Mouse (Mus musculus): ENCODE data around the gene Usp31. TPM values are rescaled to one million over a fixed set of nuclear protein-coding genes. Genes with fewer than 3 reads are reported as not detected.
A peak's percentile ranks its signal among the peaks of the same experiment; 100 is the strongest.

Gene Usp31
- polyA plus RNA-seq (2016; fragmentation: Nextera tagmentation; extraction: Ambion mirVana) = 2.4 and 2.5 TPM in 2 replicates

- Histone ChIP-seq H3K27me3 (ENCODE audit: low read depth, poor library complexity, severe bottlenecking) (0 out of 2 replicates have a peak, but pooled peaks cover 3% of the 10 kb centered on the region), H3K4me1 (peaks cover 39% of the 10 kb centered on the region), H3K27ac (replicated peaks) (peak within 1 kb of the TSS; percentile 93), H3K9me3 (replicated peaks) (no peaks in the 10 kb centered on the region), H3K4me3 (peak within 1 kb of the TSS; percentile 92), H3K36me3 (peaks cover 10% of the 10 kb centered on the region; the same call in 1 of the 2 replicates)
- peak; percentile 94 for DNase-seq (ENCODE audit: low spot score)
- WGBS = under 1% methylated on average over 72 of the region's 82 CpGs
These were observed at the start of gene Usp31 for GRCm38 (mm10) chr7:121707073-121707667. Gene Usp31 (minus strand): TSS chr7:121707253.

GRCm38 (mm10) chr7:121754748-121755147, 47.7 kb upstream of the Usp31 start:
- Histone ChIP-seq H3K9me3 (replicated peaks) (no peaks in the 10 kb centered on the region), H3K27ac (replicated peaks) (no peak overlapping the region), H3K27me3 (ENCODE audit: low read depth, poor library complexity, severe bottlenecking) (no peaks in the 10 kb centered on the region), H3K4me3 (no peak overlapping the region), H3K36me3 (no peaks in the 10 kb centered on the region), H3K4me1 (peaks cover 6% of the 10 kb centered on the region; the same call in 1 of the 2 replicates)
- DNase-seq (ENCODE audit: low spot score) = no peak
- WGBS = 76% methylated on average over 8 of the region's 8 CpGs

GRCm38 (mm10) chr7:121750244-121750643, 43.2 kb upstream of the Usp31 start:
- H3K27ac ChIP-seq (replicated peaks) = no peak overlapping the region
- H3K36me3 ChIP-seq = no peaks in the 10 kb centered on the region
- WGBS = 86% methylated on average over 5 of the region's 5 CpGs
- H3K27me3 ChIP-seq (ENCODE audit: low read depth, poor library complexity, severe bottlenecking) = no peaks in the 10 kb centered on the region
- H3K4me3 ChIP-seq = no peak overlapping the region
- H3K9me3 ChIP-seq (replicated peaks) = no peaks in the 10 kb centered on the region
- no peak for DNase-seq (ENCODE audit: low spot score)
- 0 out of 2 replicates have a peak, but pooled peaks cover 1% of the 10 kb centered on the region for H3K4me1 ChIP-seq

GRCm38 (mm10) chr7:121737511-121738415, 30.7 kb upstream of the Usp31 start:
- 75% methylated on average over 29 of the region's 29 CpGs for WGBS
- Histone ChIP-seq H3K27ac (replicated peaks) (no peak overlapping the region), H3K4me3 (no peak overlapping the region), H3K27me3 (ENCODE audit: low read depth, poor library complexity, severe bottlenecking) (peaks cover 48% of the 10 kb centered on the region), H3K9me3 (replicated peaks) (no peaks in the 10 kb centered on the region), H3K36me3 (no peaks in the 10 kb centered on the region), H3K4me1 (peaks cover 12% of the 10 kb centered on the region)
- no peak for DNase-seq (ENCODE audit: low spot score)

GRCm38 (mm10) chr7:121734171-121734831, 27.2 kb upstream of the Usp31 start, which contains the start of gene Scnn1g:
Gene Scnn1g (plus strand): TSS chr7:121734479.
- Histone ChIP-seq H3K36me3 (no peaks in the 10 kb centered on the region), H3K4me3 (peak within 1 kb of the TSS; percentile 51), H3K9me3 (replicated peaks) (no peaks in the 10 kb centered on the region), H3K4me1 (peaks cover 12% of the 10 kb centered on the region), H3K27me3 (ENCODE audit: low read depth, poor library complexity, severe bottlenecking) (peaks cover 48% of the 10 kb centered on the region), H3K27ac (replicated peaks) (no peak within 1 kb of the TSS)
- DNase-seq (ENCODE audit: low spot score) = peak; percentile 86
- WGBS = under 1% methylated on average over 38 of the region's 38 CpGs

- WGBS = 23% methylated on average over 5 of the region's 5 CpGs
- no peak overlapping the region for H3K4me3 ChIP-seq
- no peak overlapping the region for H3K27ac ChIP-seq (replicated peaks)
- H3K9me3 ChIP-seq (replicated peaks) = no peaks in the 10 kb centered on the region
- peak; percentile 43 for DNase-seq (ENCODE audit: low spot score)
- no peaks in the 10 kb centered on the region for H3K36me3 ChIP-seq
- peaks cover 23% of the 10 kb centered on the region for H3K27me3 ChIP-seq (ENCODE audit: low read depth, poor library complexity, severe bottlenecking)
- peaks cover 12% of the 10 kb centered on the region for H3K4me1 ChIP-seq
These were observed 23.2 kb upstream of the Usp31 start for GRCm38 (mm10) chr7:121730225-121730624.

- H3K4me3 ChIP-seq = no peak overlapping the region
- no peak for DNase-seq (ENCODE audit: low spot score)
- no peaks in the 10 kb centered on the region for H3K36me3 ChIP-seq
- H3K4me1 ChIP-seq = peaks cover 2% of the 10 kb centered on the region; the same call in 1 of the 2 replicates
- no peaks in the 10 kb centered on the region for H3K27me3 ChIP-seq (ENCODE audit: low read depth, poor library complexity, severe bottlenecking)
- H3K9me3 ChIP-seq (replicated peaks) = no peaks in the 10 kb centered on the region
- no peak overlapping the region for H3K27ac ChIP-seq (replicated peaks)
- 79% methylated on average over 7 of the region's 7 CpGs for WGBS
These were observed 10.0 kb upstream of the Usp31 start for GRCm38 (mm10) chr7:121717031-121717430.

GRCm38 (mm10) chr7:121711171-121711570, 4.1 kb upstream of the Usp31 start:
- peaks cover 11% of the 10 kb centered on the region for H3K4me1 ChIP-seq
- DNase-seq (ENCODE audit: low spot score) = no peak

GRCm38 (mm10) chr7:121706411-121707072, 511 bp downstream of the Usp31 start:
- Histone ChIP-seq H3K4me3 (peak overlapping the region; percentile 92), H3K27ac (replicated peaks) (peak overlapping the region; percentile 93), H3K9me3 (replicated peaks) (no peaks in the 10 kb centered on the region), H3K36me3 (peaks cover 13% of the 10 kb centered on the region; the same call in 1 of the 2 replicates), H3K4me1 (peaks cover 39% of the 10 kb centered on the region), H3K27me3 (ENCODE audit: low read depth, poor library complexity, severe bottlenecking) (0 out of 2 replicates have a peak, but pooled peaks cover 3% of the 10 kb centered on the region)
- under 1% methylated on average over 53 of the region's 77 CpGs for WGBS
- DNase-seq (ENCODE audit: low spot score) = peak; percentile 63

More at GRCm38 (mm10) chr7:121711171-121711570, 4.1 kb upstream of the Usp31 start:
- Histone ChIP-seq H3K27me3 (ENCODE audit: low read depth, poor library complexity, severe bottlenecking) (0 out of 2 replicates have a peak, but pooled peaks cover 3% of the 10 kb centered on the region), H3K36me3 (no peaks in the 10 kb centered on the region), H3K9me3 (replicated peaks) (no peaks in the 10 kb centered on the region), H3K4me3 (no peak overlapping the region), H3K27ac (replicated peaks) (no peak overlapping the region)
- 56% methylated on average over 2 of the region's 2 CpGs for WGBS

GRCm38 (mm10) chr7:121705051-121705450, 2.0 kb downstream of the Usp31 start:
- DNase-seq (ENCODE audit: low spot score) = no peak
- Histone ChIP-seq H3K9me3 (replicated peaks) (no peaks in the 10 kb centered on the region), H3K27ac (replicated peaks) (no peak overlapping the region), H3K27me3 (ENCODE audit: low read depth, poor library complexity, severe bottlenecking) (0 out of 2 replicates have a peak, but pooled peaks cover 3% of the 10 kb centered on the region), H3K4me3 (peak overlapping the region; percentile 92), H3K36me3 (peaks cover 13% of the 10 kb centered on the region; the same call in 1 of the 2 replicates), H3K4me1 (peaks cover 42% of the 10 kb centered on the region)
- 93% methylated on average over 2 of the region's 2 CpGs for WGBS

- WGBS = 82% methylated on average over 6 of the region's 6 CpGs
- H3K4me1 ChIP-seq = peaks cover 43% of the 10 kb centered on the region
- no peak overlapping the region for H3K4me3 ChIP-seq
- peaks cover 13% of the 10 kb centered on the region; the same call in 1 of the 2 replicates for H3K36me3 ChIP-seq
- H3K9me3 ChIP-seq (replicated peaks) = no peaks in the 10 kb centered on the region
- no peak overlapping the region for H3K27ac ChIP-seq (replicated peaks)
- DNase-seq (ENCODE audit: low spot score) = no peak
- no peaks in the 10 kb centered on the region for H3K27me3 ChIP-seq (ENCODE audit: low read depth, poor library complexity, severe bottlenecking)
These were observed 5.1 kb downstream of the Usp31 start for GRCm38 (mm10) chr7:121701983-121702382.

- WGBS = 86% methylated on average over 3 of the region's 3 CpGs
- DNase-seq (ENCODE audit: low spot score) = no peak
- Histone ChIP-seq H3K27ac (replicated peaks) (no peak overlapping the region), H3K27me3 (ENCODE audit: low read depth, poor library complexity, severe bottlenecking) (no peaks in the 10 kb centered on the region), H3K9me3 (replicated peaks) (no peaks in the 10 kb centered on the region), H3K36me3 (peaks cover 13% of the 10 kb centered on the region; the same call in 1 of the 2 replicates), H3K4me3 (no peak overlapping the region), H3K4me1 (peaks cover 32% of the 10 kb centered on the region)
These were observed 6.6 kb downstream of the Usp31 start for GRCm38 (mm10) chr7:121700480-121700879.
